Mouse (Mus musculus): ENCODE results near the gene Rnase2b. TPM values are rescaled to one million over a fixed set of nuclear protein-coding genes. Genes with fewer than 3 reads are reported as not detected.
"Not testable (repeated sequence)": the region's sequence is repeated elsewhere in the genome, so short reads cannot be mapped to it uniquely, and the experiment has no call there.

The Rnase2b gene
- total RNA-seq, 2 experiments from 2014 or later, result not detected

DNA sequence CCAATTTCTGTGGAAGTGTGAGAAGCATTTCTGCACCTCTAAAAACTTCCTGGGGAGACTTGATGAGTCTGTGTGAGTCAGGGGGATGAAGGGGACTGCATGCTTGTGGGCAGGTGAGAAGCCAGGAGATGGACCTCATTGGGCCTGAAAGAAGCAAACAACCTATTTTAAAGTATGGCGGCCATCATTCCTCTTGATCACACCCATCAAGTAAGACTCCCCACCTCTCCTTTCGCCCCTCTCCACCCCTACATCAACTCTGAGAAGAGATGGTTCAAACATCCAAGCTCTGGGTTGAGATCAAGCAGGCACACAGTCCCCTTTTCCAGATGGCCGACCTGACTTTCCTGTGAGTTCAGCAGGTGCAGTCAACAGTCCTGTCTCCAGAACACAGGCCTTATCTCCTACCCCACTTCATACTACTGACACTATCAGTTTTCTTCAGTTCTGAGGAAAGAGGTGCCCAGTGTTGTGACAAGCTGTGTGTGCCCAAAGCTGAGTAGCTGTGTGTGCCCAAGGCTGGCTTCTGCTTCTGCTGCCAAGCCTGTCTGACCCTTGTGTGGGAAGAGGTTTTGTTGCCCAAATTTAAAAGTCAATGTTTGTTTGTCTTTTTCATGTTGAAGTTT lies 11.7 kb upstream of the Rnase2b start:
- DNase-seq (ENCODE audit: low spot score in 2 of 2), result no peak

GRCm38 (mm10) chr14:51152249-51152870 lies 9.7 kb upstream of the Rnase2b start:
- DNase-seq (ENCODE audit: low spot score in 2 of 2), result no peak

GRCm38 (mm10) chr14:51156056-51156735 lies 5.9 kb upstream of the Rnase2b start:
- no peak for DNase-seq (ENCODE audit: low spot score in 2 of 2)

- DNase-seq (ENCODE audit: low spot score in 2 of 2), result no peak
Measured at GRCm38 (mm10) chr14:51156736-51157068, 5.4 kb upstream of the Rnase2b start.

GRCm38 (mm10) chr14:51157072-51157471 lies 5.0 kb upstream of the Rnase2b start:
- no peak for DNase-seq (ENCODE audit: low spot score in 2 of 2)

- DNase-seq (ENCODE audit: low spot score in 2 of 2), result not testable (repeated sequence)
Measured at GRCm38 (mm10) chr14:51163323-51163722, 1.3 kb downstream of the Rnase2b start.

GRCm38 (mm10) chr14:51165435-51165834 lies 3.4 kb downstream of the Rnase2b start:
- no peak for DNase-seq (ENCODE audit: low spot score in 2 of 2)

- DNase-seq (ENCODE audit: low spot score in 2 of 2), result no peak
Measured at GRCm38 (mm10) chr14:51166068-51166467, 4.0 kb downstream of the Rnase2b start.

DNA sequence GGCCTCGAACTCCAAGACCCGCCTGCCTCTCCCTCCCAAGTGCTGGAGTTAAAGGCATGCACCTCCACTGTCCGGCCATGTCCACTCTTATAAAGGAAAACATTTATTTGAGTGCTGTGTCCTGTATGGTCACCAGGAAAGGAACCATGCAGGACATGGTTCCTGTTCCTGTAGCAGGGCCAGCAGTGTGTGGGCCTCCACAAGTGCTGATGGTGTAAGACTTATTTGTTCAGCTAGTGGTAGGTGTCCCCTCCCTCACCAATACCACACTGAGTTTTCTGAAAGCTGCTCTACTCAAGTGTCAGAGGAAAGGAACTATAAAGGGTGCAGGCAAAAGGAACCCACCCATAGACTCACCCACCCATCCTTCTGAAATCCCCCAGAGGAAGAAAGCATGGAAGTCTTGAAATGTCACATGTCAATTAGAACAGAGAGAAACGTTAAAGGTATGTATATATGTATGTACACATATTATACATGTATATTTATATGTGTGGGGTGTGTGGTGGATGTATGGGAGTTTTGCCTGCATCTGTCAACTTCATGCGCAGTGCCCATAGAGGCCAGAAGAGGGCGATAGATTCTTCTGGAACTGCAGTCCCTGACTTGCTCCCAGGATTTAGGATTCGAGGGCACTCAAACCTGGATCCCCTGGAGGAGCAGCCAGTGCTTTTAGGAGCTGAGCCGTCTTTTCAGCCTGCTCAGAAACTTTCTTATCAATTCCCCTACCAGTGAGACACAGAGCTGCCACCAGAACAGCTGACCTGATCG lies 10.2 kb downstream of the Rnase2b start:
- peak; percentile 28 to 34 for DNase-seq (ENCODE audit: low spot score in 2 of 2)

DNA sequence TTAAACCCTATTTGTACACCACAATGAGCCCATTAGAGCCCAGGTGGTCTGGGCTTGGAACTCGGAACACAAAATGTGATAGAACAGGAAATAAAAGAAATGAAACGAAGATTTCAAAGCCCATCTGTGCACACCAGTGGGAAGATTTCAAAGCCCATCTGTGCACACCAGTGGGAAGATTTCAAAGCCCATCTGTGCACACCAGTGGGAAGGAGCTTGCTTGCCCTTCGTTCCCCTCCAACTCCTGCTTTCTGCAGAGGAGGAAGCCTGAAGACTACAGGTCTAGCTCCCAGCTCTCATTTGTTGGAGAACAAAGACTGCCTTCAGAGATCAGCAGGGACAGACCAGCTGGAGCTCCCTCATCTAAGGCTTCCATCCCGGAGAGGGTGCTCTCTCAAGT lies 10.9 kb downstream of the Rnase2b start:
- not testable (repeated sequence) for DNase-seq (ENCODE audit: low spot score in 2 of 2)

DNA sequence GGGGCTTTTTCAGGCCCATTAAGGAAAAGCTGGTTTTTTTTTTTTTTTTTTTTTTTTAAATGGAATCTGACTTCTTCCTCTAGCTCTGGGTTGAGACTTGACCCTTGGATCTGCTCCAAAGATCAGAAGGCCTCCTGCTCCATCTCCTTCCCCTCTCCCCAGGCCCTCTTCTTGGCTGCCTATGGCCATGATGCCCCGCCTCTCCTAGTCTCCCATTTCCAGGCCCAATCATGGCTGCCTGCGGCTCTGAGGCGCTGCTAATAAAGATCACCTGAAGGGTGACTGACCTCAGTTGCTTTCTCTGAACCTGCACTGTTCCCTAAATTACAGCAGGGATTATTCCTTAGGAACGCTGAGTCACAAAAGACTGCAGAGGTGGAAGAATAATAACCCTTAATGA lies 11.8 kb downstream of the Rnase2b start:
- no peak for DNase-seq (ENCODE audit: low spot score in 2 of 2)

- DNase-seq (ENCODE audit: low spot score in 2 of 2), result not testable (repeated sequence)
Measured at GRCm38 (mm10) chr14:51181051-51181450, 19.0 kb downstream of the Rnase2b start.

- DNase-seq (ENCODE audit: low spot score in 2 of 2), result no peak
Measured at GRCm38 (mm10) chr14:51195681-51196080, 33.6 kb downstream of the Rnase2b start.

DNA sequence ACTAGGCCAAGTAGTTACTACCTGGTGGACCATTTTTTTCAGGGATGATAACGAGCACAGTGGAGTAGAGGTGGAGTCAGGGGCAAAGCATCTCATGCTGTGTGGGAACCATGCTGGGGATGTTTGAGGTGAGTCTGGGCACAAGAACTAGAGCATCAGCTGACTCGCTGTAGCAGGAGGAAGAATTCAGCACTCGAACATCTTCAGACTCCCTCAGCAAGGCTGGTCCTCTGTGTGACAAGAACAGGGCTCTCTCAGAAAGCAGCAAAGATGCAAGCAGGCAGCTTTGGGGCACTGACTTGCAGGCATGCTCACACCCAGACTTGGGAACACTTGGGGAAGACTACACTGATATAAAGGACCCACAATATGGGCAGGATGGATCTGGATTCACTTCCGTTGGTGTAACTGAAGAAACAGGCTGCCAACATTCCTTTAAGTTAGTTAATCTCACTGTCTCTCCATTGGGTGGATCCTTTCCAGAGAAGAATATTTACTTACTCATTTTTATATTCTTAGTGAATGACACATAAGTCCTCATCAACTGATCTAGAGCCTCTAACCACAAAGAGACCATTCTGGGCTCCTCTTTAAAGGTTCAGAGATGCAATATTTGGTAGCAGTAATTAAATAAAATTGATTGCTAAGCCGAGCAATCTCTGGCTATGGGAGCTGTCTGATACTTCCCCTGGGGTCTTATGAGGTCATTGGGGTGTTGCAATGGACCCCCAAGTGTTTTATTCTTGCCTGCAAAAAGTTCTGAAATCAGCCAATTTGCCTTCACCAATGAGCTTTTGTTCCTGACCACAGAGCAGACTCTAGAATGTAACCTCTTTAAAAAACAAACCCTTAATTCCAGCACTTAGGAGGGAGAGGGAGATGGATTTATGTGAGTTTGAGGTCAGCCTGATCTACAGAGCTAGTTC lies 37.3 kb downstream of the Rnase2b start, which contains the start of gene Ang2:
TSS of gene Ang2 (minus strand) at position 51 of the 926 bp plus-strand sequence.
- DNase-seq (ENCODE audit: low spot score in 2 of 2), result no peak

DNA sequence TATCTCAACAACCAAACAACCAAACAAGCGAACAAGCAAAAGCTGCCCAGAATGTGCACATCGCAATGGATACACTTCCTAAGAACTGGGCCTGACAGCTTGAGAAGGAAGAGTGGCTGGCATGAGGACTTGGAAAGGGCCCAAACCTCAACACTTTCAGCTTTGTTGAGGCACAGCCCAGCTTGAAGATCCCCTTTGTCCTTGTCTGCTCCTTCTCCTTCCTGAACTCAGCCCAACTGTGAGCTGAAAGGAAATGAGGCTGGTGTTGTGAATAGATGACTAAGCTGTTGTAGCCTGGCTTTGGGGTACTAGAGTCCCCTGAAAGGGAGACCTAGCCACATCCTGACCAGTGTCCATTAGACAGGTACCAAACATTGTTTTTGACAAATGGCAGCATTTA lies 38.0 kb downstream of the Rnase2b start:
- DNase-seq (ENCODE audit: low spot score in 2 of 2), result no peak

DNA sequence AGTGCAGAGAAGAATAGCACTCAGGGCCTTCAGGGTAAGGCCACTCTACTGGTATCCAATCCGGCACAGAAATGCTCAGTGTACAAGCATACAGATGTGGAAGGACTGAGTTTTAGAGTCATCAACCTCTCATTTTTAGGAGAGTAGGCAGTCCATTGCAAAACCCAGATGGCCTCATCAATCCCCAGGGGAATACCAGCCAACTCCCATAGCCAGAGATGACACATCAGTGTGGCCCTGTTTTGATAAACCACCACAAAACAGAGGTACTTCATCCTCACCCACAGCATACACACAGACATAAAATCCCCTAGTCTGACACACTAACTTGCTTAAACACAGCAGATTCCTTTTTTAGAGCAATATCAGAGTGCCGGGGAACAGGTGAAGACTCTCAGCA lies 38.4 kb downstream of the Rnase2b start:
- no peak for DNase-seq (ENCODE audit: low spot score in 2 of 2)

DNA sequence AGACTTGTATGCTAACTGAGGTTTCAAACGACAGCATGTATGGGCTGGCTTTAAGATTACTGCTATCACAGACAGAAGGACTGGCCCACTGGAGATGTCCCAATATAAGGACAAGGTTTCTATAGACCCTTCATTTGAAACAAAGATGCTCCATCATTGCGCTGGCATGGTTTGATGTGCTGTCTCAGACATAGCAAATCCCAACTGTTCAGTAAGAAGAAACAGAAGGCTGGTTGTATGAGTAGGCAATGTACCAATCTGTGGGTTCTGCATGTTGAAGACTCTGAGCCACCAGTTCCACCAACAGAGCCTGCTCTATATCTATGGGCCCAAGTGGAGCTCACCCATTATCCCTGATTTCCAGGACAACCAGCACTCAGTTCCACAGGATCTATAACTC lies 41.1 kb downstream of the Rnase2b start, which contains the start of gene Ear14:
TSS of gene Ear14 (plus strand) at position 277 of the 400 bp plus-strand sequence.
- DNase-seq (ENCODE audit: low spot score in 2 of 2), result no peak

All from adrenal gland, adult 18-20 months (tissue).